ENCODE assay signal across 7 mouse cellular contexts in the genomic region with DNA sequence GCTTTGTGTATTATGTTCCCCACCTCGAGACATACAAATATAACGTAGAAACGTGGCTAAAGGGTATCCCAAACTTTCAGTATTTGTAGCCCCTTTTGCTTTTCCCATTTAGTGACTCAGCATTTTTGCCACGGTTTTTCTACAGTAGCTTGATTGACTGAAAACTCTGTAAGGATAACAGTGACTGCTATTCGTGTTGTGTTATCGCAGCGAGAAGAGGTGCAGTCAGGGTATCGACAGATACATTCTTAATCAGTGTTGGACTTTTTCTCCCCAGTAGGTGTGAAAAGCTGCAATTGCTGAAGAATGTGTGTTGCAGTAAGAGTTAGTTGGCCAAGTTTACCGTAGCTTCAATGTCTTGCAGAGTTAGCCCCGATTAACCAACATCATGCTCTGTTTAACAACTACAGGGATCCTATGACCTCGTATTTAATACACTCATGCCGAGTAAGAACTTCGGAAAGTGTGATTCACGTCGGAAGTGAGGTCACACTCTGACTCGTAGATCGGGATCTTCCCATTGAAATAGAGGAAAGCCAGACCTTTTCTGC. TPM values are rescaled to one million over a fixed set of nuclear protein-coding genes. Genes with fewer than 3 reads are reported as not detected.
DNase-seq lines count a peak whose midpoint lies in the region; ATAC-seq and TF ChIP-seq lines count a peak whose summit lies in the region.

No protein-coding gene starts in this region.

- TF ChIP-seq CTCF in MEL (IDR thresholded peaks at IDR 0.05 in 2 of 3, conservative IDR thresholded peaks at IDR 0.05 in 1 of 3; ENCODE audit: control insufficient read depth in 1 of 3, insufficient read depth in 1 of 3, low read depth in 2 of 3, low read length in 3 of 3, poor library complexity in 1 of 3, severe bottlenecking in 1 of 3), result no peak
- no peak for TF ChIP-seq CTCF in bone marrow, adult 2 months (IDR thresholded peaks at IDR 0.05; ENCODE audit: control insufficient read depth, insufficient read depth, low read length)
- TF ChIP-seq CTCF in intestine, postnatal 0 days (IDR thresholded peaks at IDR 0.05; ENCODE audit: low read depth), result no peak
- TF ChIP-seq CTCF in lung, postnatal 0 days (IDR thresholded peaks at IDR 0.05), result no peak

- peaks cover 3 to 8% of the 10 kb centered on the region in 2 experiments; a peak in 3 of 4 replicates for H3K4me1 ChIP-seq in MEL (ENCODE audit: control insufficient read depth in 1 of 2, insufficient read depth in 2 of 2, low read length in 2 of 2)
- peaks cover 2% of the 10 kb centered on the region; the same call in 1 of the 2 replicates for H3K4me1 ChIP-seq in bone marrow, adult 2 months (ENCODE audit: control insufficient read depth, insufficient read depth, low read length)
- peaks cover 3% of the 10 kb centered on the region for H3K4me1 ChIP-seq in intestine, postnatal 0 days (replicated peaks; ENCODE audit: control insufficient read depth, insufficient read depth, low read length)
- H3K4me1 ChIP-seq in lung, postnatal 0 days (ENCODE audit: insufficient read depth, low read depth, low read length), result peaks cover 6% of the 10 kb centered on the region

- H3K9ac ChIP-seq in MEL (ENCODE audit: control insufficient read depth, low read depth, low read length, poor library complexity, severe bottlenecking), result peak overlapping the region; percentile 91
- peak overlapping the region; percentile 95 for H3K9ac ChIP-seq in intestine, postnatal 0 days (ENCODE audit: low read depth, low read length)
- H3K9ac ChIP-seq in lung, postnatal 0 days (replicated peaks; ENCODE audit: low read depth), result peak overlapping the region; percentile 69

- peak overlapping the region; percentile 88 for H3K27ac ChIP-seq in MEL (ENCODE audit: control insufficient read depth, low read depth, low read length)
- peak overlapping the region; percentile 77; the same call in 1 of the 2 replicates for H3K27ac ChIP-seq in bone marrow, adult 2 months (ENCODE audit: control insufficient read depth, insufficient read depth, low read depth, low read length, poor library complexity)
- peak overlapping the region; percentile 96 for H3K27ac ChIP-seq in intestine, postnatal 0 days (ENCODE audit: low read depth, low read length)
- H3K27ac ChIP-seq in lung, postnatal 0 days (ENCODE audit: low read length), result peak overlapping the region; percentile 92

- H3K9me3 ChIP-seq in MEL (replicated peaks; ENCODE audit: insufficient read depth, low read length), result no peaks in the 10 kb centered on the region
- no peaks in the 10 kb centered on the region for H3K9me3 ChIP-seq in intestine, postnatal 0 days (ENCODE audit: control insufficient read depth)
- H3K9me3 ChIP-seq in lung, postnatal 0 days (ENCODE audit: low read length), result no peaks in the 10 kb centered on the region

- H3K36me3 ChIP-seq in MEL (ENCODE audit: control insufficient read depth in 1 of 2, insufficient read depth in 2 of 2, low read length in 2 of 2), result peaks cover 1 to 19% of the 10 kb centered on the region in 2 experiments; a peak in 3 of 4 replicates
- H3K36me3 ChIP-seq in intestine, postnatal 0 days (ENCODE audit: control insufficient read depth, insufficient read depth), result no peaks in the 10 kb centered on the region
- no peaks in the 10 kb centered on the region for H3K36me3 ChIP-seq in lung, postnatal 0 days (ENCODE audit: insufficient read depth, low read length)

- peak overlapping the region; percentile 69 to 72 for H3K4me3 ChIP-seq in MEL (ENCODE audit: control insufficient read depth in 1 of 2, insufficient read depth in 1 of 2, low read depth in 2 of 2, low read length in 2 of 2)
- peak overlapping the region; percentile 77 for H3K4me3 ChIP-seq in bone marrow, adult 2 months (replicated peaks; ENCODE audit: control insufficient read depth, low read depth, low read length)
- H3K4me3 ChIP-seq in intestine, postnatal 0 days (ENCODE audit: low read depth, low read length), result peak overlapping the region; percentile 99
- H3K4me3 ChIP-seq in lung, postnatal 0 days (ENCODE audit: low read depth, low read length), result peak overlapping the region; percentile 98

- ATAC-seq in intestine, postnatal 0 days, result peak; percentile 37
- peak; percentile 18; the same call in 1 of the 2 replicates for ATAC-seq in lung, postnatal 0 days

- H3K79me2 ChIP-seq in MEL (ENCODE audit: control insufficient read depth, insufficient read depth, low read length, poor library complexity), result peaks cover 15% of the 10 kb centered on the region

- DNase-seq in MEL (ENCODE audit: low read depth, low spot score), result peak; percentile 79
- DNase-seq in forelimb bud, embryonic 11.5 days (ENCODE audit: low read depth, low spot score), result peak; percentile 13
- peak; percentile 80 for DNase-seq in lung, postnatal 0 days (ENCODE audit: low spot score)
- peak; percentile 10 for DNase-seq in yolk sac, embryonic 10.5 days (ENCODE audit: low spot score)
- no peak for DNase-seq in natural killer cell, adult 2 months (ENCODE audit: low spot score in 2 of 2)

- TF ChIP-seq RAD21 in MEL (IDR thresholded peaks at IDR 0.05; ENCODE audit: low read depth, low read length), result no peak

- no peaks in the 10 kb centered on the region for H3K27me3 ChIP-seq in MEL (ENCODE audit: control insufficient read depth in 1 of 2, insufficient read depth in 2 of 2, low read length in 2 of 2)
- H3K27me3 ChIP-seq in intestine, postnatal 0 days (replicated peaks; ENCODE audit: control insufficient read depth, insufficient read depth, low read length), result no peaks in the 10 kb centered on the region
- no peaks in the 10 kb centered on the region for H3K27me3 ChIP-seq in lung, postnatal 0 days (replicated peaks; ENCODE audit: insufficient read depth, low read length)

- peak overlapping the region; percentile 88 for H3K4me2 ChIP-seq in intestine, postnatal 0 days (replicated peaks; ENCODE audit: low read depth)
- H3K4me2 ChIP-seq in lung, postnatal 0 days (replicated peaks; ENCODE audit: low read depth, low read length), result peak overlapping the region; percentile 88

- 4% methylated on average over 17 of the region's 17 CpGs for WGBS in bone marrow, adult 2 months
- 3% methylated on average over 17 of the region's 17 CpGs for WGBS in intestine, postnatal 0 days
- 2% methylated on average over 17 of the region's 17 CpGs for WGBS in lung, postnatal 0 days

- 0 out of 4 replicates have a peak, but pooled peaks of 1 of the 2 experiments have one; percentile 41 for TF ChIP-seq POLR2A in MEL (IDR thresholded peaks at IDR 0.05; ENCODE audit: control insufficient read depth in 1 of 2, insufficient read depth in 1 of 2, low read depth in 1 of 2, low read length in 2 of 2, poor library complexity in 1 of 2)
- TF ChIP-seq POLR2A in bone marrow, adult 2 months (IDR thresholded peaks at IDR 0.05; ENCODE audit: borderline replicate concordance, control insufficient read depth, low read depth, low read length), result no peak

- peak; percentile 43 to 44; a peak in 2 of 4 replicates for TF ChIP-seq EP300 in MEL (IDR thresholded peaks at IDR 0.05; ENCODE audit: low read depth in 1 of 2, low read length in 2 of 2)
- TF ChIP-seq EP300 in lung, postnatal 0 days (IDR thresholded peaks at IDR 0.05), result peak; percentile 42

TF ChIP-seq in MEL, 35 proteins besides CTCF, POLR2A, EP300 and RAD21 (continues in another document):
- TF ChIP-seq ELF1 (IDR thresholded peaks at IDR 0.05; ENCODE audit: low read depth, low read length) (no peak), USF1 (IDR thresholded peaks at IDR 0.05; ENCODE audit: low read depth, low read length) (no peak), USF2 (IDR thresholded peaks at IDR 0.05; ENCODE audit: borderline replicate concordance in 1 of 2, insufficient read depth in 1 of 2, low read depth in 1 of 2, low read length in 2 of 2) (no peak), MYC (IDR thresholded peaks at IDR 0.05; ENCODE audit: low read depth, low read length) (peak; percentile 30; the same call in 1 of the 2 replicates), GABPA (IDR thresholded peaks at IDR 0.05; ENCODE audit: low read depth, low read length) (peak; percentile 76), TCF12 (IDR thresholded peaks at IDR 0.05; ENCODE audit: low read depth, low read length) (peak; percentile 46; the same call in 1 of the 2 replicates), ZNF384 (IDR thresholded peaks at IDR 0.05; ENCODE audit: low read depth, low read length) (no peak), CHD1 (IDR thresholded peaks at IDR 0.05; ENCODE audit: low read depth, low read length) (no peak), E2F4 (IDR thresholded peaks at IDR 0.05; ENCODE audit: borderline replicate concordance, low read depth, low read length) (no peak), RCOR1 (IDR thresholded peaks at IDR 0.05; ENCODE audit: low read depth, low read length) (no peak), POLR2AphosphoS2 (IDR thresholded peaks at IDR 0.05; ENCODE audit: low read length) (no peak), UBTF (IDR thresholded peaks at IDR 0.05; ENCODE audit: borderline replicate concordance, insufficient read depth, low read depth, low read length) (no peak), POLR2AphosphoS5 (IDR thresholded peaks at IDR 0.05; ENCODE audit: borderline replicate concordance, low read depth, low read length) (no peak), MAX (IDR thresholded peaks at IDR 0.05; ENCODE audit: low read length) (0 out of 2 replicates have a peak, but pooled peaks have one; percentile 34), CHD2 (IDR thresholded peaks at IDR 0.05; ENCODE audit: low read length) (no peak), MAFK (IDR thresholded peaks at IDR 0.05; ENCODE audit: borderline replicate concordance, low read depth, low read length) (peak; percentile 91), SMC3 (IDR thresholded peaks at IDR 0.05; ENCODE audit: low read depth, low read length) (no peak), GATA1 (IDR thresholded peaks at IDR 0.05; ENCODE audit: low read depth, low read length) (peak; percentile 70), JUND (IDR thresholded peaks at IDR 0.05; ENCODE audit: low read depth, low read length) (no peak), HCFC1 (IDR thresholded peaks at IDR 0.05; ENCODE audit: low read depth, low read length) (no peak), MAZ (IDR thresholded peaks at IDR 0.05; ENCODE audit: low read depth, low read length) (no peak), MXI1 (IDR thresholded peaks at IDR 0.05; ENCODE audit: low read depth, low read length) (peak; percentile 48; the same call in 1 of the 2 replicates), ETS1 (IDR thresholded peaks at IDR 0.05; ENCODE audit: low read depth, low read length) (peak; percentile 70)

RNA-seq across cellular contexts. Expression of gene Lrrfip2, which starts 1.6 kb away (rescaled TPM):
- 26.0 and 28.4 TPM in 2 replicates for total RNA-seq in MEL (2012; rRNA removed)
- 10 to 100 TPM in 1 of 2 experiments, not detected in 1; 42.7 TPM for polyA plus RNA-seq in MEL (2012; ENCODE audit: insufficient read depth in 1 of 2, insufficient read length in 2 of 2, low read depth in 1 of 2, low replicate concordance in 2 of 2, missing spikeins in 1 of 2)
- 48.1 and 88.3 TPM in 2 replicates for polyA plus RNA-seq in bone marrow, adult 2 months (2011; ENCODE audit: insufficient read depth, insufficient read length, low replicate concordance, missing spikeins)
- 45.1 and 46.1 TPM in 2 replicates for polyA plus RNA-seq in intestine, postnatal 0 days (2015; fragmentation: Nextera tagmentation; extraction: Ambion mirVana)
- polyA plus RNA-seq in lung, postnatal 0 days (2015; fragmentation: Nextera tagmentation; extraction: Ambion mirVana), result 47.7 and 54.2 TPM in 2 replicates

Comparison
In these comparisons a context has a peak if more than half of its experiments do, and no peak if none do; other contexts are left out.
1. DNase-seq: peak in MEL (single experiment), forelimb bud, embryonic 11.5 days (single experiment), lung, postnatal 0 days (single experiment) and yolk sac, embryonic 10.5 days (single experiment); none in natural killer cell, adult 2 months (0 of 2).
2. Peak in every context shown above with its lines, with median percentiles within 50 percentile points of each other: H3K27ac ChIP-seq, H3K4me3 ChIP-seq and H3K9ac ChIP-seq.